Mouse (Mus musculus) heart, embryonic 15.5 days (tissue): ENCODE results near the gene Sox5. TPM values are rescaled to one million over a fixed set of nuclear protein-coding genes. Genes with fewer than 3 reads are reported as not detected.

Experiments
- ATAC-seq: fragments of 200-750 bp; cut with Nextera tagmentation; replicated peaks from 2 replicates; pipeline ENCODE4 v1.8.0; 2017; ENCODE audit warnings: low read depth, moderate TSS enrichment; ENCODE audit not compliant: insufficient number of reproducible peaks, insufficient read depth, low FRiP score
- H3K27ac ChIP-seq: fragments of 300-500 bp; sonication (generic); 2 replicates; pipeline ENCODE4 v1.5.1; 2015; ENCODE audit warnings: mild to moderate bottlenecking, inconsistent platforms
- H3K27me3 ChIP-seq: fragments of 300-500 bp; sonication (generic); 2 replicates; pipeline ENCODE4 v1.6.1; 2015; ENCODE audit warnings: inconsistent platforms
- H3K36me3 ChIP-seq: fragments of 300-500 bp; sonication (generic); 2 replicates; pipeline ENCODE4 v1.6.1; 2015; ENCODE audit warnings: mild to moderate bottlenecking, inconsistent platforms
- H3K4me1 ChIP-seq: fragments of 300-500 bp; sonication (generic); replicated peaks from 2 replicates; pipeline ENCODE4 v1.6.1; 2015; ENCODE audit warnings: inconsistent platforms
- H3K4me2 ChIP-seq: fragments of 300-500 bp; sonication (generic); 2 replicates; pipeline ENCODE4 v1.6.1; 2015; ENCODE audit warnings: inconsistent platforms, mild to moderate bottlenecking, moderate library complexity
- H3K4me3 ChIP-seq: fragments of 300-500 bp; sonication (generic); 2 replicates; pipeline ENCODE4 v1.5.1; 2015; ENCODE audit warnings: mild to moderate bottlenecking, inconsistent platforms
- H3K9ac ChIP-seq: fragments of 300-500 bp; sonication (generic); 2 replicates; pipeline ENCODE4 v1.6.1; 2015; ENCODE audit warnings: mild to moderate bottlenecking, inconsistent platforms
- H3K9me3 ChIP-seq: fragments of 300-500 bp; sonication (generic); replicated peaks from 2 replicates; pipeline ENCODE4 v1.6.1; 2016; ENCODE audit warnings: inconsistent platforms
- WGBS: fragments of 180-500 bp; shearing (Covaris S2); methylation state at CpG from one replicate; pipeline ENCODE4 v1.1.7; 2015; ENCODE audit warnings: mixed read lengths; 5-methylcytosine and 5-hydroxymethylcytosine counted together
- polyA plus RNA-seq: library from polyadenylated mRNA; unstranded; fragments of >200 nt; fragmentation: Nextera tagmentation; extraction: Ambion mirVana; gene quantifications from 2 replicates; pipeline ENCODE4 v1.2.1, GENCODE M21; 2015

The Sox5 gene
- polyA plus RNA-seq, 1 experiment from 2014 or later, result 8.9 TPM

DNA sequence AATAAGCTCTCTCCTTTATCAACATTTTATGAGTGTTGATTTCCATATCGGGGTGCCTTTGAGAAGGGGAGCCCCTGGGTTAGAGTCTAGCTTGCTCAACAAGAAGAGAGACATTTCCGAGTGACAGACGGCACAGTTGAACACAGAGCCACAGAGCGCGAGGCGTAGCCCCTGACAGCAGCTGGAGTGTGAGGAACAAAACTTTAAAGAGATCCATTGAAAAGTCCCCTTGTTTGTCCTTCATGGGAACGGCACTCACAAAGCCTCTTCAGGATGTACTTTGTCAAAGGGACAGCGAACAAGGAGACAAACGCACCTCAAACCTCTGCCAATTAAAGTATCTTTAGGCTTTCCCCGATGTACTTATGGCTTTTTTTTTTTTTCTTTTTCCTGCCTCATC is 674.9 kb downstream of the Sox5 start:
- no peaks in the 10 kb centered on the region for H3K27me3 ChIP-seq
- WGBS, result 52% methylated on average over 10 of the region's 10 CpGs
- ATAC-seq, result no peak
- no peaks in the 10 kb centered on the region for H3K36me3 ChIP-seq
- H3K4me2 ChIP-seq, result no peak overlapping the region
- H3K4me3 ChIP-seq, result no peak overlapping the region
- H3K9ac ChIP-seq, result no peak overlapping the region
- no peaks in the 10 kb centered on the region for H3K4me1 ChIP-seq
- H3K27ac ChIP-seq, result no peak overlapping the region
- no peaks in the 10 kb centered on the region for H3K9me3 ChIP-seq

DNA sequence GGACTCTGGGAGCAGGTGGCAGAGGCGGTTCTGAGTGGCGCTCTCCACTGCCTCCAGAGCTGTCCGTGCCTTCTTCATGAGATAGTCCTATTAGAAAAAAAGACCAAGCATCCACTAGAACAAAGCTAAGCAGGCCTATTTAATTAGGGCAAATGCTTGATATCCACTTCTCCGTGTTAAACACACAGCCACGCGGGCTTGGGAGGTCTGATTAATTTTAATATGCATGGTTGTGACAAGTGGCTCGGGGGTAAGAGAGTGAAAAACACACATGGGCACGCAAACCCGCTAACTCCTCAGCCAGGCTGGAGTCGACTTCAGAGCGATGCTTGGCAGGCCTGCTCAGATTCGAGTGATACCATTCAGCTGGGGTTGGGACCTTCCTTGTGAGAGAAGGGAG is 676.1 kb downstream of the Sox5 start:
- no peak for ATAC-seq
- H3K36me3 ChIP-seq, result no peaks in the 10 kb centered on the region
- no peaks in the 10 kb centered on the region for H3K9me3 ChIP-seq
- H3K27ac ChIP-seq, result no peak overlapping the region
- 87% methylated on average over 12 of the region's 12 CpGs for WGBS
- no peaks in the 10 kb centered on the region for H3K27me3 ChIP-seq
- H3K4me3 ChIP-seq, result no peak overlapping the region
- H3K9ac ChIP-seq, result no peak overlapping the region
- no peak overlapping the region for H3K4me2 ChIP-seq
- no peaks in the 10 kb centered on the region for H3K4me1 ChIP-seq

DNA sequence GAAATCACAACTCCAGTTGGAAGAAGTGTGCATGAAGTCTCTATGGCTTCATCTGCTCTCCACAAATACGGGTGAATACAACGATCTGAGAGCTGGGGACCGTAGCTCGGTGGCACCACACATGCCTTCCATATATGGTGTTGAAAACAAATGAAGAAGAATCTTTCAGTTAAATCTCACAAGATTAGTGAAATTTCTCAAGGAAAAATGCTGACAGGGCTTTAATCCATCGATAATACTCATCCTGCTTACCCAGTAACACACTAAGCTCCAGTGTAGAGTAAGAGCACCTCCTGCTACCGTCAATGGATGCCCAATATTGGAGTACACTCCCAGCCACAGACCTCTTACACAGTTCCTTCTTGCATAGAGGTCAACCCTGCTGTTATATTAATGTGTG is 678.2 kb downstream of the Sox5 start:
- Histone ChIP-seq H3K36me3 (no peaks in the 10 kb centered on the region), H3K4me1 (no peaks in the 10 kb centered on the region), H3K9me3 (no peaks in the 10 kb centered on the region), H3K4me2 (no peak overlapping the region), H3K27me3 (no peaks in the 10 kb centered on the region), H3K27ac (no peak overlapping the region), H3K9ac (no peak overlapping the region), H3K4me3 (no peak overlapping the region)
- no peak for ATAC-seq
- 85% methylated on average over 6 of the region's 6 CpGs for WGBS

GRCm38 (mm10) chr6:144100852-144101251 is 680.9 kb downstream of the Sox5 start:
- Histone ChIP-seq H3K27ac (0 out of 2 replicates have a peak overlapping the region, but pooled peaks have one; percentile 15), H3K9me3 (no peaks in the 10 kb centered on the region), H3K27me3 (no peaks in the 10 kb centered on the region), H3K4me2 (no peak overlapping the region), H3K9ac (no peak overlapping the region), H3K4me1 (no peaks in the 10 kb centered on the region), H3K36me3 (no peaks in the 10 kb centered on the region), H3K4me3 (no peak overlapping the region)
- WGBS, result 54% methylated on average over 1 of the region's 1 CpGs
- ATAC-seq, result no peak

DNA sequence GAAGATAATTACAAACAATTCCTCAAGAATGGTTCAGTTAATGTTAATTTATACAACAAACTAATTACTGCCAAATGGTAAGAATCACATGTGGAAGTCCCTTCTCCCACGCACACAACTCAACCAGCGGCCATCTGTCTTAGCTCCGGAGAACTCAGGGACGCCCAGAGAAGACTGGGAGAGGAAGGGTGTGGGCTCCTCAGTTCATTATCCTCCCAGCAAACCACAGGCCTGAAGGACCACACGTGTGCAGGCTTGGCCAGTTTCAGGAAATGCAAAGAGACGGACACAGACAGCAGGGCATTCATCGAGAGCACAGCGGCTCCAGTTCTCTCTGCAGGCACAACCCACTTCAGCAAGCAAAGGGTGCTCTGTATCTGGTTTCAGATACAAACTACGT is 683.7 kb downstream of the Sox5 start:
- H3K4me2 ChIP-seq, result no peak overlapping the region

GRCm38 (mm10) chr6:144088256-144088655 is 693.5 kb downstream of the Sox5 start:
- Histone ChIP-seq H3K27me3 (no peaks in the 10 kb centered on the region), H3K9me3 (no peaks in the 10 kb centered on the region), H3K4me1 (no peaks in the 10 kb centered on the region), H3K27ac (no peak overlapping the region), H3K9ac (no peak overlapping the region), H3K36me3 (no peaks in the 10 kb centered on the region), H3K4me2 (no peak overlapping the region), H3K4me3 (no peak overlapping the region)
- 74% methylated on average over 3 of the region's 3 CpGs for WGBS
- no peak for ATAC-seq

More for the DNA sequence above, 683.7 kb downstream of the Sox5 start:
- H3K27me3 ChIP-seq, result no peaks in the 10 kb centered on the region
- H3K9ac ChIP-seq, result no peak overlapping the region
- no peaks in the 10 kb centered on the region for H3K36me3 ChIP-seq
- H3K4me1 ChIP-seq, result no peaks in the 10 kb centered on the region
- H3K4me3 ChIP-seq, result no peak overlapping the region
- WGBS, result 54% methylated on average over 9 of the region's 9 CpGs
- no peaks in the 10 kb centered on the region for H3K9me3 ChIP-seq
- no peak for ATAC-seq
- no peak overlapping the region for H3K27ac ChIP-seq

DNA sequence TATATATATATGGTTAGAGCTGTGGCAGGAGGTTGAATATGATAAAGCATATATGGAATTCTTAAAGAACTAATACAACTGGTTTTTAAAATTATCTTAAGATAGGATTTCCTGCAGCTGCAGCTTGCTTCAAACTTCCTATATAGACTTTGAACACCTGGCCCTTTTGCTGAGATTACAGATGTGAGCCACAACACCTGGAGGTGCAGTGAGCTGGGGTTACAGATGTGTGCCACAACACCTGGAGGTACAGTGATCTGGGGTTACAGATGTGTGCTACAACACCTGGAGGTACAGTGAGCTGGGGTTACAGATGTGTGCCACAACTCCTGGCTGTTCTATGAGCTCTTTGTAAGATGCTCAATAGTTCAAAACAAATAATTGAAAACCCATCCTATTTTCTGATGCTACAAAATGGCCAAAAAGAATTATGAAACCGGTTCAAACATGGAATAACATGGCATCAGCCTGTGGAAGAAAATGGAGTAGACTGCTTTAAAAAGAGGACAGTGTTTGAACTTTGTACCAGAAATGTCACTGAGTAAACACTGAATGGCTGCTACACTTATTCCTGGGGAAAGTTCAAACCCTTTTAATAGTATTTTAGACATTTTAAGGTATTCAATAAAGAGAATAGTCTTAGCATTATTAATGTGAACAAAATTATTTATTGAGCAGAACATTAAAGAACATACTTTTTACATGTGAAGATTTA is 695.5 kb downstream of the Sox5 start:
- no peaks in the 10 kb centered on the region for H3K27me3 ChIP-seq
- no peaks in the 10 kb centered on the region for H3K36me3 ChIP-seq
- ATAC-seq, result no peak
- H3K27ac ChIP-seq, result no peak overlapping the region
- no peaks in the 10 kb centered on the region for H3K9me3 ChIP-seq
- no peaks in the 10 kb centered on the region for H3K4me1 ChIP-seq
- no peak overlapping the region for H3K9ac ChIP-seq
- WGBS, result 40% methylated on average over 1 of the region's 1 CpGs
- no peak overlapping the region for H3K4me3 ChIP-seq
- H3K4me2 ChIP-seq, result no peak overlapping the region

GRCm38 (mm10) chr6:144082297-144082696 is 699.5 kb downstream of the Sox5 start:
- no peaks in the 10 kb centered on the region for H3K36me3 ChIP-seq
- no peaks in the 10 kb centered on the region for H3K4me1 ChIP-seq
- H3K4me3 ChIP-seq, result no peak overlapping the region
- H3K9me3 ChIP-seq, result no peaks in the 10 kb centered on the region
- H3K4me2 ChIP-seq, result no peak overlapping the region
- 88% methylated on average over 9 of the region's 9 CpGs for WGBS
- ATAC-seq, result no peak
- no peak overlapping the region for H3K9ac ChIP-seq
- H3K27ac ChIP-seq, result no peak overlapping the region
- no peaks in the 10 kb centered on the region for H3K27me3 ChIP-seq

DNA sequence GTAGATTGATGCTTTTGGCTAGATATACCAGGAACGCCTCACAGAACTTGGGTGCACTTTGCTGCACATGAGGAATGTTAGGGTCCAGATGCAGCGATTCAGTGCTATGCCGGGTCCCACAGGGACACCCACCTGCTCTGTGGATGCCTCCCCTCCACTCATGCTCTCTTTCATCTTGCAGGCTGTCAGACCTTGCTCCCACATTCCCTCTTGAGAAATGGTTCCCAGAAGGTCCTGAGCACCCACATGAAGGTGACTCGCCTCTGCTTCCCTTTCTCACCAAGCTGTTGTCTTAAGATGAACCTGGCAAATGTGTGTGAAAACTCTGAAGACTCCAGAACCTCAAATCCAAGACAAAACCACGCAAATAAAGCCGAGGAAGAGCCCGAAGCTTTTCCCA is 704.0 kb downstream of the Sox5 start:
- 83% methylated on average over 7 of the region's 7 CpGs for WGBS

DNA sequence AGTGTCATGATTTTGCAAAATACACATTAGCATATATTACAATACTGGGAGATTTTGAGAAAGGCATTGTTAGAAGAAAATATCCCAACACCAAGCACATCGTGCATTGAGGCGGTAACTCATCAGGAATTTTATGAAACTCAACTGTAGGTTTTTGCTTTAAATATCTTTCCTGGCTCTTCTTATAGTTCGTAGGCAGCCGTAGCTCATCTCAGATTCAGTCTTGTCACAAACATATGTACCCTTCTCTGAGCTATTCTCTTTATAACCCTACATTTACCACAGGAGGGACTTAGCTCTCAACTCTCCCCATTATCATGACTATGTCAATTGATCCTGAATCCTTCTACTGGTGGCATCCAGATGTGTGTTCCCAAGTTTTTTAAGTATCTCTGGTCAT is 705.4 kb downstream of the Sox5 start:
- no peaks in the 10 kb centered on the region for H3K4me1 ChIP-seq
- no peak overlapping the region for H3K4me2 ChIP-seq
- H3K27me3 ChIP-seq, result no peaks in the 10 kb centered on the region
- no peaks in the 10 kb centered on the region for H3K9me3 ChIP-seq
- no peaks in the 10 kb centered on the region for H3K36me3 ChIP-seq
- no peak overlapping the region for H3K27ac ChIP-seq
- no peak for ATAC-seq
- no peak overlapping the region for H3K9ac ChIP-seq
- WGBS, result 89% methylated on average over 4 of the region's 4 CpGs
- H3K4me3 ChIP-seq, result no peak overlapping the region

More for the DNA sequence above, 704.0 kb downstream of the Sox5 start:
- no peak overlapping the region for H3K9ac ChIP-seq
- no peaks in the 10 kb centered on the region for H3K9me3 ChIP-seq
- H3K4me3 ChIP-seq, result no peak overlapping the region
- no peaks in the 10 kb centered on the region for H3K4me1 ChIP-seq
- no peak overlapping the region for H3K4me2 ChIP-seq
- ATAC-seq, result no peak
- H3K27ac ChIP-seq, result no peak overlapping the region
- H3K27me3 ChIP-seq, result no peaks in the 10 kb centered on the region
- no peaks in the 10 kb centered on the region for H3K36me3 ChIP-seq

DNA sequence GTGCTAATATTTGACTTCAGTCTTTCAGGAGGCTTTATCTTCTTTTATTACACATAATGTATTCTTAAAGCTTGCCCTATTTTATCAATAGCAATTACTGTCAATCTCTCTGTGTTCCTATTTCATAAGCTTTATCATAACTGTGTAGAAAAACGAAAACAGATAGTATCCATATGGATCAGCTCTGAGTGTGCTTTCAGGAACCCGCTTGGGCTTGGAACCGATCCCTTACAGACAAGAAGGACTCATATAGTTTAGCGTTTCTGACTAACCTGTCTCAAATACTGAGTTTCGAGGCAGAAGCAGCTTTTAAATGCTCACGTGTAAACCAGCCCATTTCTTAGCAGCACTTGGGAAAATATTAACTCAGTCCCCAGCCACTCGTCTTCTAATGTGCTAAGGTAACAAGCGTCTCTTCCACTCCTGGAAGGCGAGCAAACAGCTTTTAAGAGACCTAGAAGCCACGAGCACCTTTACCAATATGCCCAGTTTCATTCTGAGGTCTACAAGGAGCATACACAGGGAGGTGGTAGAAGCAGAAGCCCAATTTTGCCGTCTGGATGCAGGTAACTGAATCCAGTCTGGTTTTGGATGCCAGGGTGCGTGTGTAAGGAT is 706.3 kb downstream of the Sox5 start:
- ATAC-seq, result no peak
- H3K9ac ChIP-seq, result no peak overlapping the region
- H3K4me1 ChIP-seq, result no peaks in the 10 kb centered on the region
- H3K36me3 ChIP-seq, result no peaks in the 10 kb centered on the region
- no peak overlapping the region for H3K4me2 ChIP-seq
- H3K9me3 ChIP-seq, result no peaks in the 10 kb centered on the region
- WGBS, result 75% methylated on average over 12 of the region's 12 CpGs
- no peaks in the 10 kb centered on the region for H3K27me3 ChIP-seq
- H3K4me3 ChIP-seq, result no peak overlapping the region
- no peak overlapping the region for H3K27ac ChIP-seq

GRCm38 (mm10) chr6:144074826-144075225 is 707.0 kb downstream of the Sox5 start:
- H3K4me2 ChIP-seq, result no peak overlapping the region

More at GRCm38 (mm10) chr6:144074826-144075225, 707.0 kb downstream of the Sox5 start:
- peak; percentile 72; the same call in 1 of the 2 replicates for ATAC-seq
- Histone ChIP-seq H3K9me3 (no peaks in the 10 kb centered on the region), H3K27me3 (no peaks in the 10 kb centered on the region), H3K27ac (peak overlapping the region; percentile 4; the same call in 1 of the 2 replicates), H3K4me1 (no peaks in the 10 kb centered on the region), H3K36me3 (no peaks in the 10 kb centered on the region), H3K9ac (no peak overlapping the region), H3K4me3 (no peak overlapping the region)
- WGBS, result 42% methylated on average over 9 of the region's 9 CpGs
